Mouse (Mus musculus) ES-Bruce4 (cell line): ENCODE measurements around the gene Lag3.

ENCODE experiments used
- CTCF ChIP-seq: IDR thresholded peaks from one replicate; pipeline ENCODE4 v1.8.1; 2011; ENCODE audit warnings: low read depth, low read length
- EP300 ChIP-seq: IDR thresholded peaks from 2 replicates; pipeline ENCODE4 v1.6.1; 2011; ENCODE audit warnings: low read depth, low read length; ENCODE audit not compliant: insufficient read depth
- POLR2A ChIP-seq: IDR thresholded peaks from one replicate; pipeline ENCODE4 v1.8.1; 2011; ENCODE audit warnings: low read length; ENCODE audit not compliant: insufficient read depth

DNA sequence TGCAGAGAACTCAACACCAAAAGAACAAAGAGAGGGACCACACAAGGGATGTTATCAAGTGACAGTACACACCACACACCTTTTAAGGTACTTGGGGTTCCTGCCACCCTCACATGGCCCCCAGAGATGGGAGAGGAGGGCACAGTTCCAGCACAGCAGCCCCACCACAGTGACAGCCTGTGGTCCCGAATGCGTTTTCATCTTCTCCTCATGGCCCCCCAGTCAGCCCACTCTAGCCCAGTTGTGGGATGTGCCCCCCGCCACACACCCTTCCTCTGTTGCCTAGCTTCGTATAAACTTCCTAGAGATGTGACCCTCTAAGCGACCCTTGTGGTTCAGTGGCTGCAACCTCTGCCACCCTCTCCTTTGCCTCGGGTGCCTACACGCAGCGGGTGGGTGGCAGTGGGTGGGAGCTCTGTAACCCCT lies 25.5 kb downstream of the Lag3 start:
- no peak for TF ChIP-seq CTCF
- no peak for TF ChIP-seq EP300
- no peak for TF ChIP-seq POLR2A
